In genomic region chr10:42238296-42238695, GRCm38 (mm10) we compare ENCODE assay signal across 15 mouse cellular contexts.
"Had no signal": no experiment of that assay in that cellular context is flagged by ENCODE, and none has a peak within 500 bp of the region (broad histone marks: within the 10 kb centered on the region; RNA-seq: fewer than 3 reads in every experiment).

No protein-coding gene starts in this region.

- H3K4me3 ChIP-seq: intestine, embryonic 15.5 days; limb, embryonic 15.5 days; lung, embryonic 15.5 days; midbrain, embryonic 10.5 days; neural tube, embryonic 13.5 days had no signal

- H3K9ac ChIP-seq: hindbrain, embryonic 14.5 days; intestine, embryonic 15.5 days; limb, embryonic 15.5 days; lung, embryonic 15.5 days; neural tube, embryonic 13.5 days had no signal

- ATAC-seq: intestine, embryonic 15.5 days; midbrain, embryonic 16.5 days had no signal

- H3K27me3 ChIP-seq: intestine, embryonic 15.5 days; limb, embryonic 15.5 days; lung, embryonic 15.5 days; neural tube, embryonic 13.5 days had no signal

- H3K4me2 ChIP-seq: hindbrain, embryonic 14.5 days; intestine, embryonic 15.5 days; limb, embryonic 15.5 days; lung, embryonic 15.5 days; neural tube, embryonic 13.5 days had no signal

- H3K9me3 ChIP-seq: intestine, embryonic 15.5 days; limb, embryonic 15.5 days; lung, embryonic 15.5 days; midbrain, embryonic 10.5 days; neural tube, embryonic 13.5 days had no signal

- H3K36me3 ChIP-seq: intestine, embryonic 15.5 days; limb, embryonic 15.5 days; lung, embryonic 15.5 days; neural tube, embryonic 13.5 days had no signal

- H3K27ac ChIP-seq: hindbrain, embryonic 14.5 days; intestine, embryonic 15.5 days; limb, embryonic 15.5 days; lung, embryonic 15.5 days; midbrain, embryonic 10.5 days; neural tube, embryonic 13.5 days had no signal

- DNase-seq: kidney, postnatal 25 days; layer of hippocampus, adult 9-11 months; layer of hippocampus, postnatal 36 days; retina, postnatal 1 day; right cerebral cortex, postnatal 4 days; spleen, adult 18-20 months; thymus, adult 2 months; thymus, postnatal 25 days had no signal
